24 mouse cellular contexts compared by ENCODE assay signal in the genomic region with DNA sequence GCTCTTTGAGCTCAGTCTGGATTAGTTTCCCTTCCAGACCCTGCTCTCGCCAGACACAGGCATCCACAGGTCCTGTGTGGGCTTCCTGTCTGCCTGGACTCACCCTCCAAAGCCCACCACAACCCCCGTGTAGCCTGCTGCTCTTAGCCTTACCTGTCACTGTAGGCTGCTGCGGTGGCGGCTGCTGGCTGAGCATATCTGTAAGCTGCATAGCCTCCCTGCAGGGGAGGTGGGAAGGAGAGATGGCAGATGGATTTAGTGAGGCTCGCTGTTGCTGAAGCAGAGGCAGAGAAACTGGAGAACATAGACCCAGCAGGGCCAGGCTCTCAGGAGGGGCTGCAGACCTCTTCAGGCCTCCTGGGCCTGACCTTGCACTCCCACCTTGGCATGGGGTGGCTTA. TPM values are rescaled to one million over a fixed set of nuclear protein-coding genes. Genes with fewer than 3 reads are reported as not detected.
DNase-seq lines count a peak whose midpoint lies in the region; ATAC-seq and TF ChIP-seq lines count a peak whose summit lies in the region.
"Had no signal": no experiment of that assay in that cellular context is flagged by ENCODE, and none has a peak within 500 bp of the region (broad histone marks: within the 10 kb centered on the region; RNA-seq: fewer than 3 reads in every experiment).

No protein-coding gene starts in this region.

- no peak overlapping the region for H3K9ac ChIP-seq in forebrain, embryonic 15.5 days (replicated peaks)
- H3K9ac ChIP-seq: embryonic facial prominence, embryonic 12.5 days; forebrain, embryonic 12.5 days; forebrain, postnatal 0 days; heart, embryonic 13.5 days; hindbrain, embryonic 12.5 days had no signal

- TF ChIP-seq CTCF in left cerebral cortex, adult 2 months (IDR thresholded peaks at IDR 0.05): no peak

- no peaks in the 10 kb centered on the region for H3K36me3 ChIP-seq in forebrain, embryonic 10.5 days (replicated peaks)
- H3K36me3 ChIP-seq in forebrain, embryonic 15.5 days: no peaks in the 10 kb centered on the region
- H3K36me3 ChIP-seq in limb, embryonic 10.5 days: no peaks in the 10 kb centered on the region
- H3K36me3 ChIP-seq: embryonic facial prominence, embryonic 12.5 days; forebrain, embryonic 12.5 days; G1E; heart, embryonic 13.5 days; hindbrain, embryonic 12.5 days had no signal

- H3K27me3 ChIP-seq in forebrain, embryonic 10.5 days (ENCODE audit: poor library complexity, severe bottlenecking): peaks cover 11% of the 10 kb centered on the region
- H3K27me3 ChIP-seq in forebrain, embryonic 15.5 days: no peaks in the 10 kb centered on the region
- H3K27me3 ChIP-seq in limb, embryonic 10.5 days (ENCODE audit: low read depth, poor library complexity, severe bottlenecking): peaks cover 25% of the 10 kb centered on the region

- WGBS in forebrain, embryonic 10.5 days: 46% methylated on average over 5 of the region's 5 CpGs
- 46% methylated on average over 5 of the region's 5 CpGs for WGBS in forebrain, embryonic 15.5 days
- WGBS in limb, embryonic 10.5 days: 44% methylated on average over 5 of the region's 5 CpGs

- H3K9me3 ChIP-seq in forebrain, embryonic 10.5 days: no peaks in the 10 kb centered on the region
- no peaks in the 10 kb centered on the region for H3K9me3 ChIP-seq in forebrain, embryonic 15.5 days
- H3K9me3 ChIP-seq in limb, embryonic 10.5 days (replicated peaks): no peaks in the 10 kb centered on the region
- H3K9me3 ChIP-seq: embryonic facial prominence, embryonic 12.5 days; forebrain, embryonic 12.5 days; heart, embryonic 13.5 days; hindbrain, embryonic 12.5 days had no signal

- H3K27ac ChIP-seq in forebrain, embryonic 10.5 days: peak overlapping the region; percentile 3; the same call in 1 of the 2 replicates
- H3K27ac ChIP-seq in forebrain, embryonic 15.5 days (replicated peaks): no peak overlapping the region
- H3K27ac ChIP-seq in left cerebral cortex, adult 2 months: peak overlapping the region; percentile 78
- H3K27ac ChIP-seq in limb, embryonic 10.5 days: peak overlapping the region; percentile 38; the same call in 1 of the 2 replicates
- H3K27ac ChIP-seq: embryonic facial prominence, embryonic 12.5 days; forebrain, embryonic 12.5 days; heart, embryonic 13.5 days; hindbrain, embryonic 12.5 days had no signal

- no peak overlapping the region for H3K4me3 ChIP-seq in forebrain, embryonic 10.5 days
- no peak overlapping the region for H3K4me3 ChIP-seq in forebrain, embryonic 15.5 days
- no peak overlapping the region for H3K4me3 ChIP-seq in left cerebral cortex, adult 2 months
- no peak overlapping the region for H3K4me3 ChIP-seq in limb, embryonic 10.5 days
- H3K4me3 ChIP-seq: embryonic facial prominence, embryonic 12.5 days; forebrain, embryonic 12.5 days; heart, embryonic 13.5 days; hindbrain, embryonic 12.5 days had no signal

- H3K4me1 ChIP-seq in forebrain, embryonic 10.5 days: peaks cover 41% of the 10 kb centered on the region
- peaks cover 9% of the 10 kb centered on the region; the same call in 1 of the 2 replicates for H3K4me1 ChIP-seq in forebrain, embryonic 15.5 days
- peaks cover 31% of the 10 kb centered on the region for H3K4me1 ChIP-seq in limb, embryonic 10.5 days

- ATAC-seq in forebrain, embryonic 15.5 days (replicated peaks): no peak
- no peak for ATAC-seq in megakaryocyte, adult 5-6 weeks (ENCODE audit: poor library complexity, severe bottlenecking)
- ATAC-seq: CD4-positive, CD25-positive, alpha-beta regulatory T cell, adult 4 months; forebrain, postnatal 0 days had no signal

- intact Hi-C loops in left cerebral cortex, adult 2 months (cut with DNase I): no loop called here
- intact Hi-C loops in left cerebral cortex, postnatal 4 days (cut with DNase I): no loop called here

- no peak overlapping the region for H3K4me2 ChIP-seq in forebrain, embryonic 15.5 days (replicated peaks)
- H3K4me2 ChIP-seq: embryonic facial prominence, embryonic 12.5 days; forebrain, embryonic 12.5 days; heart, embryonic 13.5 days; hindbrain, embryonic 12.5 days had no signal

- no peak for DNase-seq in forebrain, embryonic 10.5 days (ENCODE audit: extremely low spot score, low spot score)
- DNase-seq in left cerebral cortex, adult 2 months (ENCODE audit: extremely low spot score in 1 of 2, low spot score in 2 of 2): peak in 1 of 2 experiments; percentile 55
- DNase-seq in left cerebral cortex, postnatal 4 days: no peak
- DNase-seq in right cerebral cortex, adult 18-20 months: peak; percentile 57
- DNase-seq in right cerebral cortex, postnatal 10 days (ENCODE audit: low spot score in 2 of 2): no peak
- DNase-seq in limb, embryonic 10.5 days (ENCODE audit: low spot score): no peak
- DNase-seq: adrenal gland, adult 8-10 months; adrenal gland, postnatal 36 days; B cell, adult 2 months; cerebellum, adult 11 months; cerebellum, adult 8-10 months; cerebellum, postnatal 14 days; forebrain, postnatal 0 days; gastrocnemius, postnatal 36 days; heart, adult 11 months; heart, postnatal 4 days had no signal

RNA-seq across cellular contexts. Expression of a gene that starts 18.4 kb away (rescaled TPM):
- 7.1 and 7.9 TPM in 2 replicates for polyA plus RNA-seq in forebrain, embryonic 10.5 days (2016; fragmentation: Nextera tagmentation; extraction: Ambion mirVana)
- 5.3 and 6.8 TPM in 2 replicates for polyA plus RNA-seq in forebrain, embryonic 15.5 days (2015; fragmentation: Nextera tagmentation; extraction: Ambion mirVana)
- 10 to 100 TPM; 11.0 to 12.4 TPM for total RNA-seq in left cerebral cortex, adult 2 months (2021)
- total RNA-seq in left cerebral cortex, postnatal 4 days (2021): 10 to 100 TPM in 1 of 2 experiments, 1 to 10 TPM in 1; 8.3 to 11.5 TPM
- polyA plus RNA-seq in limb, embryonic 10.5 days (2016; fragmentation: Nextera tagmentation; extraction: Ambion mirVana): 7.1 and 8.8 TPM in 2 replicates
- 1.3 TPM in 2 replicates for total RNA-seq in megakaryocyte, adult 5-6 weeks (2015)
- 3.7 and 5.5 TPM in 2 replicates for total RNA-seq in megakaryocyte, adult 5-6 weeks (2017)
